Mouse (Mus musculus) hindlimb bud, embryonic 11.5 days (tissue): Measurements from ENCODE around the gene Stx4a.
"Not testable (repeated sequence)": the region's sequence is repeated elsewhere in the genome, so short reads cannot be mapped to it uniquely, and the experiment has no call there.

Experiments used
- DNase-seq: peaks from one replicate; pipeline ENCODE4 v3.0.0-alpha.2; 2012; ENCODE audit warnings: low read depth, low spot score; ENCODE audit errors: extremely low spot score

Stx4a gene

GRCm38 (mm10) chr7:127866434-127866833 lies 42.3 kb downstream of the Stx4a start:
- DNase-seq: no peak

GRCm38 (mm10) chr7:127867641-127868040 lies 43.5 kb downstream of the Stx4a start:
- no peak for DNase-seq

- DNase-seq: no peak
Measured at GRCm38 (mm10) chr7:127869149-127869810, 45.2 kb downstream of the Stx4a start.

GRCm38 (mm10) chr7:127870136-127870821 lies 46.2 kb downstream of the Stx4a start:
- no peak for DNase-seq

- DNase-seq: no peak
Measured at GRCm38 (mm10) chr7:127874812-127875626, 50.9 kb downstream of the Stx4a start.

- peak; percentile 85 for DNase-seq
Measured at GRCm38 (mm10) chr7:127875627-127876001, 51.5 kb downstream of the Stx4a start.

GRCm38 (mm10) chr7:127876041-127876466 lies 52.0 kb downstream of the Stx4a start, which contains the start of gene Zfp646:
Gene Zfp646, plus strand, starts transcription at chr7:127876221.
- peak; percentile 49 for DNase-seq

GRCm38 (mm10) chr7:127876467-127877348 lies 52.6 kb downstream of the Stx4a start, which contains the start of gene Zfp668:
Gene Zfp668, minus strand, starts transcription at chr7:127876828.
- peak; percentile 94 for DNase-seq

- no peak for DNase-seq
Measured at GRCm38 (mm10) chr7:127879301-127879700, 55.2 kb downstream of the Stx4a start.

- DNase-seq: no peak
Measured at GRCm38 (mm10) chr7:127880431-127880830, 56.3 kb downstream of the Stx4a start.

- no peak for DNase-seq
Measured at GRCm38 (mm10) chr7:127885951-127886350, 61.9 kb downstream of the Stx4a start.

- no peak for DNase-seq
Measured at GRCm38 (mm10) chr7:127886551-127886950, 62.5 kb downstream of the Stx4a start.

- no peak for DNase-seq
Measured at GRCm38 (mm10) chr7:127887191-127887590, 63.1 kb downstream of the Stx4a start.

- DNase-seq: no peak
Measured at GRCm38 (mm10) chr7:127887781-127888180, 63.7 kb downstream of the Stx4a start.

GRCm38 (mm10) chr7:127888821-127889220 lies 64.7 kb downstream of the Stx4a start:
- DNase-seq: no peak

- no peak for DNase-seq
Measured at GRCm38 (mm10) chr7:127890798-127891197, 66.7 kb downstream of the Stx4a start, which contains the start of gene Prss53. Gene Prss53, minus strand, starts transcription at chr7:127890970.

- DNase-seq: no peak
Measured at GRCm38 (mm10) chr7:127894480-127894879, 70.4 kb downstream of the Stx4a start.

- peak; percentile 85 for DNase-seq
Measured at GRCm38 (mm10) chr7:127895442-127895841, 71.3 kb downstream of the Stx4a start, which contains the start of the genes Gm21974 and Vkorc1. Gene Gm21974, minus strand, starts transcription at chr7:127895454. Gene Vkorc1, minus strand, starts transcription at chr7:127895617.

GRCm38 (mm10) chr7:127895891-127896290 lies 71.8 kb downstream of the Stx4a start:
- not testable (repeated sequence) for DNase-seq

- no peak for DNase-seq
Measured at GRCm38 (mm10) chr7:127896384-127896783, 72.3 kb downstream of the Stx4a start.
